Mouse (Mus musculus): ENCODE data around the gene Fubp3.

DNA sequence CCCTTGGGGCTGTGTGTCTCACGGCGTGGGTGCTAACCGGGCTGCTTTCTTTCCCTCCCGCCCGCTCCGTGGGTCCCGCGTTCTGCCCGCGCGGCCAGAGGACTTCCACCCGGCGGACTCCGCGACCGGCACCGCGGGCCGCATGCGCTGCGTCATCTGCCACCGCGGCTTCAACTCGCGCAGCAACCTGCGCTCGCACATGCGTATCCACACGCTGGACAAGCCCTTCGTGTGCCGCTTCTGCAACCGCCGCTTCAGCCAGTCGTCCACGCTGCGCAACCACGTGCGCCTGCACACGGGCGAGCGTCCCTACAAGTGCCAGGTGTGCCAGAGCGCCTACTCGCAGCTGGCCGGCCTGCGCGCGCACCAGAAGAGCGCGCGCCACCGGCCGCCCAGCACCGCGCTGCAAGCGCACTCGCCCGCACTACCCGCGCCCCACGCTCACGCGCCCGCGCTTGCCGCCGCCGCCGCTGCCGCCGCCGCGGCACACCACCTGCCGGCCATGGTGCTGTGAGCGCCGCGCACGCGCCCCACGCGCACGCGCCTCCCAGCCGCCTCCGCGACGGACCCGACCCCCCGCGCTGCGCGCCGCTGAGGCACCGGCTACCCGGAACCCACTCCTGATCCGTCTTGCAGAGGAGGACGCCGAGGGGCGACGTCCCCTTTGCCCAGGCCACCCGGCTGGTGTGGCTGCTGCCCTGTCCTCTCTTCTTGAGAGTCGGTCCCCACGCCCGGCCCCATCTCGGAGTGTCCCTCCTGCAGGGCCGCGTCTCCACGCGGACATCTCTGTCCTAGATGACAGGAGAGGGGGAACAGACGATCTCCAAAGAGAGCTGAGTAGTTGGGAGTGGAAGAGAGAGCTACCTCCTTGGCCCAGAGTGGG lies 81.8 kb downstream of the Fubp3 start:
- TF ChIP-seq POLR2A (IDR thresholded peaks at IDR 0.05; ENCODE audit: borderline replicate concordance, insufficient read depth, low read length) (no peak), CTCF (IDR thresholded peaks at IDR 0.05; ENCODE audit: borderline replicate concordance, insufficient read depth, low read depth, low read length) (no peak)
